7 mouse cellular contexts compared by ENCODE assay signal in genomic region chr4:155831205-155831766, GRCm38 (mm10). TPM values are rescaled to one million over a fixed set of nuclear protein-coding genes. Genes with fewer than 3 reads are reported as not detected.
DNase-seq lines count a peak whose midpoint lies in the region; ATAC-seq lines count a peak whose summit lies in the region.

Gene Aurkaip1, plus strand, starts transcription at chr4:155831272.

- H3K36me3 ChIP-seq in intestine, embryonic 16.5 days (ENCODE audit: control insufficient read depth, insufficient read depth, low read length) = 0 out of 2 replicates have a peak, but pooled peaks cover 7% of the 10 kb centered on the region
- peaks cover 7% of the 10 kb centered on the region; the same call in 1 of the 2 replicates for H3K36me3 ChIP-seq in midbrain, embryonic 11.5 days (ENCODE audit: control insufficient read depth, insufficient read depth, low read length)

- H3K9ac ChIP-seq in intestine, embryonic 16.5 days (ENCODE audit: low read depth, low read length) = peak within 1 kb of the TSS; percentile 95
- peak within 1 kb of the TSS; percentile 90 for H3K9ac ChIP-seq in midbrain, embryonic 11.5 days (ENCODE audit: low read length)

- peak within 1 kb of the TSS; percentile 91 for H3K4me2 ChIP-seq in intestine, embryonic 16.5 days (ENCODE audit: low read depth, low read length)
- H3K4me2 ChIP-seq in midbrain, embryonic 11.5 days = peak within 1 kb of the TSS; percentile 96

- no peaks in the 10 kb centered on the region for H3K9me3 ChIP-seq in intestine, embryonic 16.5 days (ENCODE audit: control insufficient read depth, low read length)
- H3K9me3 ChIP-seq in midbrain, embryonic 11.5 days (ENCODE audit: control insufficient read depth, low read length) = no peaks in the 10 kb centered on the region

- under 1% methylated on average over 49 of the region's 49 CpGs for WGBS in intestine, embryonic 16.5 days
- WGBS in midbrain, embryonic 11.5 days = under 1% methylated on average over 49 of the region's 49 CpGs

- ATAC-seq in intestine, embryonic 16.5 days = peak; percentile 97
- peak; percentile 95 for ATAC-seq in midbrain, embryonic 11.5 days (ENCODE audit: low FRiP score)

- H3K27me3 ChIP-seq in intestine, embryonic 16.5 days (replicated peaks; ENCODE audit: control insufficient read depth, insufficient read depth, low read length) = no peaks in the 10 kb centered on the region
- no peaks in the 10 kb centered on the region for H3K27me3 ChIP-seq in midbrain, embryonic 11.5 days (ENCODE audit: control insufficient read depth, insufficient read depth, low read length)

- peaks cover 15% of the 10 kb centered on the region for H3K4me1 ChIP-seq in intestine, embryonic 16.5 days (ENCODE audit: control insufficient read depth, insufficient read depth, low read length)
- H3K4me1 ChIP-seq in midbrain, embryonic 11.5 days (ENCODE audit: control insufficient read depth, insufficient read depth, low read length) = peaks cover 8% of the 10 kb centered on the region

- peak within 1 kb of the TSS; percentile 87 for H3K4me3 ChIP-seq in intestine, embryonic 16.5 days (ENCODE audit: low read length)
- peak within 1 kb of the TSS; percentile 87 for H3K4me3 ChIP-seq in midbrain, embryonic 11.5 days (ENCODE audit: low read depth, low read length)

- H3K27ac ChIP-seq in intestine, embryonic 16.5 days (ENCODE audit: low read length) = peak within 1 kb of the TSS; percentile 95
- peak within 1 kb of the TSS; percentile 80 for H3K27ac ChIP-seq in midbrain, embryonic 11.5 days (ENCODE audit: low read depth, low read length)

- DNase-seq in adrenal gland, adult 8-10 months = peak; percentile 92
- peak; percentile 97 for DNase-seq in embryo, embryonic 9.5 days (ENCODE audit: extremely low spot score)
- peak; percentile 95 to 96 for DNase-seq in gastrocnemius, postnatal 4 days (ENCODE audit: low spot score in 2 of 2)
- peak; percentile 94 for DNase-seq in left cerebral cortex, postnatal 36 days (ENCODE audit: low spot score in 2 of 2)
- DNase-seq in midbrain, embryonic 11.5 days (ENCODE audit: low spot score, missing footprints) = peak; percentile 100
- DNase-seq in skeletal muscle tissue, adult 2 months (ENCODE audit: low read depth, low spot score) = peak; percentile 92

- intact Hi-C loops in left cerebral cortex, postnatal 36 days (cut with DNase I) = loop anchor here (2.0 kb wide), 1 partner anchor 112 kb away; the partner anchor contains the start of gene Ube2j2

RNA-seq across cellular contexts. Expression of gene Aurkaip1, which starts in this region (rescaled TPM):
- 100 to 1,000 TPM; 134 to 175 (median 158) TPM for total RNA-seq in adrenal gland, adult 8-10 months (2022)
- total RNA-seq in gastrocnemius, postnatal 4 days (2021) = 10 to 100 TPM; 80.6 to 80.9 TPM
- 180 and 196 TPM in 2 replicates for polyA plus RNA-seq in intestine, embryonic 16.5 days (2015; fragmentation: Nextera tagmentation; extraction: Ambion mirVana)
- total RNA-seq in left cerebral cortex, postnatal 36 days (2021) = 100 to 1,000 TPM in 1 of 2 experiments, 10 to 100 TPM in 1; 88.7 to 101 TPM
- polyA plus RNA-seq in midbrain, embryonic 11.5 days (2014; fragmentation: Nextera tagmentation; extraction: Ambion mirVana) = 113 and 128 TPM in 2 replicates

Comparison
In these comparisons a context has a peak if more than half of its experiments do, and no peak if none do; other contexts are left out.
1. Peak in every context shown above with its lines: DNase-seq, ATAC-seq, H3K4me3 ChIP-seq and H3K27ac ChIP-seq.